Mouse (Mus musculus) MEL (cell line): ENCODE data around the gene Hrh2. TPM values are rescaled to one million over a fixed set of nuclear protein-coding genes. Genes with fewer than 3 reads are reported as not detected.

Source experiments
- DNase-seq: peaks from one replicate; pipeline ENCODE4 v3.0.0; 2011; ENCODE audit warnings: low read depth, low spot score
- H3K27ac ChIP-seq: 2 replicates; pipeline ENCODE4 v1.5.1; 2012; ENCODE audit warnings: low read depth, mild to moderate bottlenecking, control low read depth, low read length, moderate library complexity; ENCODE audit not compliant: control insufficient read depth
- H3K27me3 ChIP-seq, 2 experiments: fragments of 150-350 bp in 1 of 2; sonication (generic) in 1 of 2; 2 replicates each; pipeline ENCODE4 v1.6.1; 2012; ENCODE audit warnings: low read length in 2 of 2, mild to moderate bottlenecking in 2 of 2, improper control_type of control experiment in 1 of 2, moderate library complexity in 1 of 2; ENCODE audit not compliant: insufficient read depth in 2 of 2, control insufficient read depth in 1 of 2
- H3K36me3 ChIP-seq, 2 experiments: 2 replicates each; pipeline ENCODE4 v1.6.1; 2012 to 2014; ENCODE audit warnings: low read length in 2 of 2, improper control_type of control experiment in 1 of 2, inconsistent platforms in 1 of 2, mild to moderate bottlenecking in 1 of 2; ENCODE audit not compliant: insufficient read depth in 2 of 2, control insufficient read depth in 1 of 2
- H3K4me1 ChIP-seq, 2 experiments: fragments of 150-350 bp in 1 of 2; sonication (generic) in 1 of 2; 2 replicates each; pipeline ENCODE4 v1.6.1; 2012; ENCODE audit warnings: low read length in 2 of 2, improper control_type of control experiment in 1 of 2, mild to moderate bottlenecking in 1 of 2; ENCODE audit not compliant: insufficient read depth in 2 of 2, control insufficient read depth in 1 of 2
- H3K4me3 ChIP-seq, 2 experiments: fragments of 150-350 bp in 1 of 2; sonication (generic) in 1 of 2; 2 replicates each; pipeline ENCODE4 v1.5.1; 2012; ENCODE audit warnings: low read depth in 2 of 2, low read length in 2 of 2, mild to moderate bottlenecking in 2 of 2, moderate library complexity in 2 of 2, control low read depth in 1 of 2, improper control_type of control experiment in 1 of 2; ENCODE audit not compliant: control insufficient read depth in 1 of 2, insufficient read depth in 1 of 2
- H3K79me2 ChIP-seq: 2 replicates; pipeline ENCODE4 v1.6.1; 2012; ENCODE audit warnings: mild to moderate bottlenecking, low read length, moderate library complexity; ENCODE audit not compliant: control insufficient read depth, poor library complexity, insufficient read depth
- H3K9ac ChIP-seq: 2 replicates; pipeline ENCODE4 v1.6.1; 2012; ENCODE audit warnings: low read depth, mild to moderate bottlenecking, control low read depth, low read length, moderate library complexity; ENCODE audit not compliant: control insufficient read depth, poor library complexity, severe bottlenecking
- H3K9me3 ChIP-seq: fragments of 150-350 bp; sonication (generic); replicated peaks from 2 replicates; pipeline ENCODE4 v1.6.1; 2012; ENCODE audit warnings: mild to moderate bottlenecking, low read length, improper control_type of control experiment, moderate library complexity; ENCODE audit not compliant: insufficient read depth
- BHLHE40 ChIP-seq: IDR thresholded peaks from 2 replicates; pipeline ENCODE4 v1.6.1; 2012; ENCODE audit warnings: low read depth, mild to moderate bottlenecking, inconsistent platforms, low read length, improper control_type of control experiment, borderline replicate concordance
- CHD1 ChIP-seq: IDR thresholded peaks from 2 replicates; pipeline ENCODE4 v1.6.1; 2012; ENCODE audit warnings: low read depth, mild to moderate bottlenecking, inconsistent platforms, low read length, improper control_type of control experiment
- CHD2 ChIP-seq: IDR thresholded peaks from 2 replicates; pipeline ENCODE4 v1.6.1; 2011; ENCODE audit warnings: low read length, improper control_type of control experiment
- CTCF ChIP-seq, 3 experiments: IDR thresholded peaks in 2 of 3; conservative IDR thresholded peaks in 1 of 3; 2 replicates each; pipeline ENCODE4 v1.5.1; 2011 to 2012; ENCODE audit warnings: low read length in 3 of 3, low read depth in 2 of 3, mild to moderate bottlenecking in 2 of 3, improper control_type of control experiment in 1 of 3, inconsistent platforms in 1 of 3, mixed read lengths in 1 of 3, moderate library complexity in 1 of 3; ENCODE audit not compliant: control insufficient read depth in 1 of 3, insufficient read depth in 1 of 3, poor library complexity in 1 of 3, severe bottlenecking in 1 of 3
- E2F4 ChIP-seq: IDR thresholded peaks from 2 replicates; pipeline ENCODE4 v1.6.1; 2011; ENCODE audit warnings: low read depth, low read length, improper control_type of control experiment, borderline replicate concordance
- ELF1 ChIP-seq: IDR thresholded peaks from 2 replicates; pipeline ENCODE4 v1.6.1; 2014; ENCODE audit warnings: low read depth, mild to moderate bottlenecking, inconsistent platforms, low read length, improper control_type of control experiment, moderate library complexity
- EP300 ChIP-seq, 2 experiments: IDR thresholded peaks; 2 replicates each; pipeline ENCODE4 v1.6.1; 2011; ENCODE audit warnings: improper control_type of control experiment in 2 of 2, low read length in 2 of 2, low read depth in 1 of 2, mild to moderate bottlenecking in 1 of 2
- ETS1 ChIP-seq: IDR thresholded peaks from 2 replicates; pipeline ENCODE4 v1.6.1; 2012; ENCODE audit warnings: low read depth, mild to moderate bottlenecking, inconsistent platforms, low read length, improper control_type of control experiment, moderate library complexity
- GABPA ChIP-seq: IDR thresholded peaks from 2 replicates; pipeline ENCODE4 v1.6.1; 2012; ENCODE audit warnings: low read depth, mild to moderate bottlenecking, inconsistent platforms, low read length, improper control_type of control experiment, moderate library complexity
- GATA1 ChIP-seq: IDR thresholded peaks from 2 replicates; pipeline ENCODE4 v1.6.1; 2011; ENCODE audit warnings: low read depth, low read length, improper control_type of control experiment
- HCFC1 ChIP-seq: IDR thresholded peaks from 2 replicates; pipeline ENCODE4 v1.6.1; 2012; ENCODE audit warnings: low read depth, mild to moderate bottlenecking, inconsistent platforms, low read length, improper control_type of control experiment, moderate library complexity
- JUND ChIP-seq: IDR thresholded peaks from 2 replicates; pipeline ENCODE4 v1.6.1; 2011; ENCODE audit warnings: low read depth, mild to moderate bottlenecking, improper control_type of control experiment, low read length
- KAT2A ChIP-seq: conservative IDR thresholded peaks from 2 replicates; pipeline ENCODE4 v1.6.1; 2012; ENCODE audit warnings: low read depth, low read length, improper control_type of control experiment, inconsistent platforms
- MAX ChIP-seq: IDR thresholded peaks from 2 replicates; pipeline ENCODE4 v1.6.1; 2011; ENCODE audit warnings: low read length, improper control_type of control experiment
- MAZ ChIP-seq: IDR thresholded peaks from 2 replicates; pipeline ENCODE4 v1.6.1; 2012; ENCODE audit warnings: low read depth, mild to moderate bottlenecking, inconsistent platforms, low read length, improper control_type of control experiment
- MXI1 ChIP-seq: IDR thresholded peaks from 2 replicates; pipeline ENCODE4 v1.6.1; 2011; ENCODE audit warnings: mild to moderate bottlenecking, low read depth, low read length, improper control_type of control experiment
- NRF1 ChIP-seq: IDR thresholded peaks from 2 replicates; pipeline ENCODE4 v1.6.1; 2014; ENCODE audit warnings: low read depth, mild to moderate bottlenecking, inconsistent platforms, low read length, improper control_type of control experiment, moderate library complexity; ENCODE audit not compliant: poor library complexity, insufficient read depth, severe bottlenecking
- POLR2A ChIP-seq, 2 experiments: IDR thresholded peaks; 2 replicates each; pipeline ENCODE4 v1.6.1; 2011 to 2012; ENCODE audit warnings: low read length in 2 of 2, mild to moderate bottlenecking in 2 of 2, control low read depth in 1 of 2, improper control_type of control experiment in 1 of 2, low read depth in 1 of 2, moderate library complexity in 1 of 2; ENCODE audit not compliant: control insufficient read depth in 1 of 2, insufficient read depth in 1 of 2, poor library complexity in 1 of 2
- POLR2AphosphoS5 ChIP-seq: IDR thresholded peaks from 2 replicates; pipeline ENCODE4 v1.6.1; 2012; ENCODE audit warnings: low read depth, borderline replicate concordance, mild to moderate bottlenecking, inconsistent platforms, low read length, moderate library complexity, mixed read lengths
- RAD21 ChIP-seq: IDR thresholded peaks from 2 replicates; pipeline ENCODE4 v1.6.1; 2011; ENCODE audit warnings: mild to moderate bottlenecking, low read depth, low read length, improper control_type of control experiment
- SMC3 ChIP-seq: IDR thresholded peaks from 2 replicates; pipeline ENCODE4 v1.6.1; 2011; ENCODE audit warnings: low read depth, low read length, improper control_type of control experiment
- TBP ChIP-seq: IDR thresholded peaks from 2 replicates; pipeline ENCODE4 v1.8.0; 2011; ENCODE audit warnings: low read depth, low read length, improper control_type of control experiment
- TCF12 ChIP-seq: IDR thresholded peaks from 2 replicates; pipeline ENCODE4 v1.6.1; 2014; ENCODE audit warnings: low read depth, mild to moderate bottlenecking, inconsistent platforms, low read length, improper control_type of control experiment, moderate library complexity
- USF1 ChIP-seq: IDR thresholded peaks from 2 replicates; pipeline ENCODE4 v1.6.1; 2014; ENCODE audit warnings: low read depth, mild to moderate bottlenecking, inconsistent platforms, low read length, improper control_type of control experiment, moderate library complexity
- USF2 ChIP-seq, 2 experiments: IDR thresholded peaks; 2 replicates each; pipeline ENCODE4 v1.6.1; 2011 to 2012; ENCODE audit warnings: improper control_type of control experiment in 2 of 2, low read length in 2 of 2, borderline replicate concordance in 1 of 2, inconsistent platforms in 1 of 2, low read depth in 1 of 2, mild to moderate bottlenecking in 1 of 2; ENCODE audit not compliant: insufficient read depth in 1 of 2
- ZKSCAN1 ChIP-seq: IDR thresholded peaks from 2 replicates; pipeline ENCODE4 v1.6.1; 2012; ENCODE audit warnings: low read depth, mild to moderate bottlenecking, inconsistent platforms, low read length, improper control_type of control experiment, moderate library complexity
- ZMIZ1 ChIP-seq: IDR thresholded peaks from 2 replicates; pipeline ENCODE4 v1.6.1; 2012; ENCODE audit warnings: low read depth, mild to moderate bottlenecking, inconsistent platforms, low read length, improper control_type of control experiment, moderate library complexity
- polyA plus RNA-seq, 2 experiments: library from polyadenylated mRNA; stranded (reverse) in 1 of 2; unstranded in 1 of 2; fragments of >175 nt in 1 of 2; fragments of >200 nt in 1 of 2; gene quantifications; 2 replicates each; pipeline versions ENCODE4 v1.2.1 to v1.2.4; 2012; ENCODE audit warnings: low replicate concordance in 2 of 2, low read depth in 1 of 2; ENCODE audit not compliant: insufficient read length in 2 of 2, insufficient read depth in 1 of 2, missing spikeins in 1 of 2
- total RNA-seq: library from RNA; depleted of rRNA; stranded (reverse); fragments of 300-350 nt; gene quantifications from 2 replicates; pipeline ENCODE4 v1.2.3, GENCODE M21; 2012

Hrh2 gene
- total and polyA plus RNA-seq, 3 experiments, result 0.07 TPM; not detected in 2

DNA sequence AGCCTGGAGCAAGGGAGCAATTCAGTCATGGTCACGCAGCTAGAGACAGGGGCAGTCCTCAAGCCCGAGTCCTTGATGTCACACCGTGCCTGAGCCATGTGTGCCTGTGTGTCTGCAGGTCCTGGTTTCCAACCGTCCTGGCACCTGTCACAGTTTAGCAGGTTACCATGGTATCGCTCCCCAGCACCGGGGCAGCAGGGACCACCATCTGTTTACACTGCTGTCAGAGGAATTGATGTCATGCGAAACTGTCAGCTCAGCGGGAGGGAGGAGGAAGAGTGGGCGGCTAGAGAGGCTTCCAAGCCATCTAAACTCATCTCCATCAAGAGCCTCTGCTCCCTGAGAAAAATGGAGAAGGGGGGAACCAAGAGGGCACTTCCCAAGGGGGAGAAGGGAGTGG is 74.5 kb downstream of the Hrh2 start:
- H3K9ac ChIP-seq, result no peak overlapping the region
- H3K27ac ChIP-seq, result no peak overlapping the region
- DNase-seq, result no peak
- peaks cover 0 to 9% of the 10 kb centered on the region in 2 experiments; a peak in 3 of 4 replicates for H3K27me3 ChIP-seq
- TF ChIP-seq TCF12 (no peak), BHLHE40 (no peak), ETS1 (no peak), E2F4 (no peak), POLR2A (IDR thresholded peaks at IDR 0.05; ENCODE audit: control insufficient read depth in 1 of 2, insufficient read depth in 1 of 2, low read depth in 1 of 2, low read length in 2 of 2, poor library complexity in 1 of 2) (no peak), KAT2A (no peak), MAZ (no peak), USF2 (IDR thresholded peaks at IDR 0.05; ENCODE audit: borderline replicate concordance in 1 of 2, insufficient read depth in 1 of 2, low read depth in 1 of 2, low read length in 2 of 2) (no peak), ZKSCAN1 (no peak), MXI1 (no peak), NRF1 (no peak), SMC3 (no peak), CHD2 (no peak), HCFC1 (no peak), MAX (no peak), ZMIZ1 (no peak)
- H3K4me1 ChIP-seq, result peaks cover 0 to under 1% of the 10 kb centered on the region in 2 experiments; a peak in 1 of 4 replicates
- H3K79me2 ChIP-seq, result no peaks in the 10 kb centered on the region
- H3K9me3 ChIP-seq, result no peaks in the 10 kb centered on the region
- no peaks in the 10 kb centered on the region for H3K36me3 ChIP-seq
- H3K4me3 ChIP-seq, result no peak overlapping the region

- DNase-seq, result no peak
- H3K4me1 ChIP-seq, result no peaks in the 10 kb centered on the region
- H3K36me3 ChIP-seq, result no peaks in the 10 kb centered on the region
- no peak overlapping the region for H3K27ac ChIP-seq
- H3K27me3 ChIP-seq, result peaks cover 0 to 11% of the 10 kb centered on the region in 2 experiments
- no peaks in the 10 kb centered on the region for H3K9me3 ChIP-seq
- H3K9ac ChIP-seq, result no peak overlapping the region
- H3K4me3 ChIP-seq, result no peak overlapping the region
- TF ChIP-seq SMC3 (no peak), KAT2A (no peak), RAD21 (no peak), CHD1 (no peak), HCFC1 (no peak), GATA1 (no peak), POLR2AphosphoS5 (no peak), JUND (no peak), USF1 (no peak), TBP (no peak), CTCF (IDR thresholded peaks at IDR 0.05 in 2 of 3, conservative IDR thresholded peaks at IDR 0.05 in 1 of 3; ENCODE audit: control insufficient read depth in 1 of 3, insufficient read depth in 1 of 3, low read depth in 2 of 3, low read length in 3 of 3, poor library complexity in 1 of 3, severe bottlenecking in 1 of 3) (no peak), GABPA (no peak), ELF1 (no peak), BHLHE40 (no peak), ZMIZ1 (no peak), POLR2A (IDR thresholded peaks at IDR 0.05; ENCODE audit: control insufficient read depth in 1 of 2, insufficient read depth in 1 of 2, low read depth in 1 of 2, low read length in 2 of 2, poor library complexity in 1 of 2) (no peak), CHD2 (no peak), EP300 (IDR thresholded peaks at IDR 0.05; ENCODE audit: low read depth in 1 of 2, low read length in 2 of 2) (no peak)
- no peaks in the 10 kb centered on the region for H3K79me2 ChIP-seq
Observed at GRCm38 (mm10) chr13:54269087-54269486, 77.2 kb downstream of the Hrh2 start.
